Mouse (Mus musculus): ENCODE measurements around the gene Epn3.

The Epn3 gene

DNA sequence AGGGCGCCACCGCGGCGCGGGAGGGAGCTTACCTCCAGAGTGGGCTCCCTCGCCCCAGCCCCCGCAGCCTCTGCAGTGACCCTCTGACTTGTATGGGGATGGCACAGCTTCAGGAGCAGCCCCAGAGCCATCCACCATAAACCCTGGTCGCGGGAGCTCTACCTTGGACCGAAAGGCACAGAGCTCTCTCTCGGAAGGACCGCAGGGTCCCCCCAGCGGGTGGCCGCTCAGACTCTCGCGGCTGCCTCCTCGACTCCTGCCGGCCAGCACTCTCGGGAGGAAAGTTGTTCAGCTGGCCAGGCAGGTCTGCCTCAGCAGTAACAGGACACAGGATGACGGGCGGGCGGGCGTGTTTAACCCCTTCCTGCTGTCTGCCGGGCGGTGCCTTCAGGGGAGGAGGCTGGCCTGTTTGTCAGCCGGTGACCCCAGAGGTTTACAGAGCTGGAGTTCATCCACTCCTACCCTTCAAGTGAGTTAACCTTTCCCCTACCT, at the start of gene Epn3:
Gene Epn3, minus strand, starts transcription at position 314 of the 492 bp plus-strand sequence.
- peak; percentile 38 for DNase-seq (ENCODE audit: inconsistent ontology term)

GRCm38 (mm10) chr11:94548888-94549690, 49.3 kb upstream of the Epn3 start, which contains the start of gene Rsad1:
Gene Rsad1 (minus strand): TSS chr11:94549255.
- peak; percentile 96 for DNase-seq (ENCODE audit: inconsistent ontology term)

- no peak for DNase-seq (ENCODE audit: inconsistent ontology term)
These were observed 48.4 kb upstream of the Epn3 start for GRCm38 (mm10) chr11:94548041-94548784.

DNA sequence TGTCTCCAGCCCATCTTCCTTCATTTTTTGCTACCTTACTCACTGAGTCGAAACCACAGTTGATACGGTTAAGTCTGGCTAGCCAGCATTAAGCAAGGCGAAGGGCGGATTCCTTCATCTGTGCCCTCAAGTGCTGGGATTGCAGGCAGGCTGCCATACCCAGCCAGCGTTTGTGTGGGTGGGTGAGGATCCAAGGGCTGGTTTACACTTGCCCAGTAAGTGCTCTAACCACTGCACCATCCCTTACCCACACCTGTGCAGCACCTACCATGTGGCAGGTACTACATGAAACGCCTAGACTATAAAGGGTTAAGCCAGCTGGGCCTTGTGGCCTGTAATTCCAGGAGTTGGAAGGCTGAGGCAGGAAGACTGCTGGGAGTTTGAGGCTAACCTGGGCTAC, 47.5 kb upstream of the Epn3 start:
- no peak for DNase-seq (ENCODE audit: inconsistent ontology term)

- no peak for DNase-seq (ENCODE audit: inconsistent ontology term)
These were observed 46.6 kb upstream of the Epn3 start for GRCm38 (mm10) chr11:94546381-94546780.

- DNase-seq (ENCODE audit: inconsistent ontology term), result no peak
These were observed 44.6 kb upstream of the Epn3 start for GRCm38 (mm10) chr11:94544422-94544821.

DNA sequence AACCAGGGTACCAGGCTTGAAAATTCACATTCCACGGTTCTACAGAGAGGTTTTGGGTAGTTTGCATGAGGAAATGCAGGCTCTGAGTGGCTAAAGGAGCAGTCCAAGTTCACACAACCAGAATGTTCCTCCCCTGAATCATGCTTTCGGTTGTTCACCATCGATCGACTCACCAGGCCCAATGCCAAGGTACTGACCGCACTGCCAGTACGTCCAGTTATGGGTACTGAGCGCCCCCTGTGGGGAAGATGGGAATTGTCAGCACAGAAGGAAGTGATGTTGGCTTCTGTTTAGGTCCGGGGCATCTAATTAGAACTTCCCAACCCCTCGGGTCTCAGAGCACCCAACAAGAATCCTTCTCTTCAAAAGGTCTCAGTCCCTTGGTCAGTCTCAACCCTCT, 44.2 kb upstream of the Epn3 start:
- DNase-seq (ENCODE audit: inconsistent ontology term), result peak; percentile 90

DNA sequence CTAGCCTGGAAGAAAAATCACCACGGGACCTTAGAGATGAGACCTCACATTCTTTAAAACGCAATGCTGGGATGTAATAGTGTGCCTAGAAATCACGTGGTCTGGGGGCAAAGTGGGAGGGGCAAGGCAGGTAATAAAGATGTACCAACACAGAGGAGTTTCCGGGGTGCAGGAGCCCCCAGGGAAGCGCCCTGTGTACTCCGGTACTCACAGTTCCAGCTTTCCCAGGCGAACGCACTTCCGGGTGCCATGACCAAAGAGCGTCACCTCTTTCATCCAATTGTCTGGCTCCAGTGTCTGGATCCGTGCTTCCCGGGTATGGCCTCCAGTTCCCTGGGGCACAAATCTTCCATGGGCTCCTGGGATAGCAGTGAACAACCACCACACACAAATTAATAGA, 43.6 kb upstream of the Epn3 start:
- no peak for DNase-seq (ENCODE audit: inconsistent ontology term)

DNA sequence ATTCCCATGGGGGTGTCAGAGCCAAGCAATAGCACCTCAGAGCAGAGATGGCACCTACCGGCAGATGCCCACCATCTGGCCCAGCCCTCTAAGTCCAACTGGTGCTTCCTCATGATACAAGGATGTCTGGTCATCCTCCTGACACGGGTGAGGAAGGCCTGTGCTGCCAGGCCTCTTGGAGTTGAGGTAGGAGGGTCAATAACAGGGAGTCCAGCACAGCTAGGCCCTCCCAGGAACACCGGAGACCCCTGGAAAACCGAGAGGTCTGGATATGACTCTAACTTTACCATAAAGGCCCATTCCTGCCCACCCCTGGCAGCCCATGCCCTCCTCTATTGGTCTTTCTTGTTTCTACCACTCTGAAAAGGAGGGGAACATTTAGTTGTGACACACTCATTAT, 42.6 kb upstream of the Epn3 start:
- no peak for DNase-seq (ENCODE audit: inconsistent ontology term)

DNA sequence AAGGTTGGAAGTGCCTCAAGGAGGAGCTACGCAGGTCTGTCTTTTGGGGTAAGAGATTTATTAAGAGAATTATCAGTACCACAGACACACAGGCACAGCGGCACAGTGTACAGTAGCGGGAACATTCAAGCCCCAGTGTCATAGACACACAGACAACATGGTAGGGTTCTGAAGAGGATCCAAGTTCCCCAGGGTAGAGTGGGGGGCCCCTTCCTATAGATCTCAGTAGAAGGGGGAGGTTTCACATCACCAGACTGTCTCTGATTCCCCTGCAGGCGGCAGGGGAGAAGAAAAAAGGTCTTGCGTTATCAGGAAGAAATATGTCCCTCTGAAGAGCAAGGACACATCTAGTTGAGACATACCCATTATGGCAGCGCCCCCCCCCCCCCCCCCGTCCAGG, 40.0 kb upstream of the Epn3 start:
- no peak for DNase-seq (ENCODE audit: inconsistent ontology term)

- DNase-seq (ENCODE audit: inconsistent ontology term), result no peak
These were observed 39.0 kb upstream of the Epn3 start for GRCm38 (mm10) chr11:94538733-94539292.

DNA sequence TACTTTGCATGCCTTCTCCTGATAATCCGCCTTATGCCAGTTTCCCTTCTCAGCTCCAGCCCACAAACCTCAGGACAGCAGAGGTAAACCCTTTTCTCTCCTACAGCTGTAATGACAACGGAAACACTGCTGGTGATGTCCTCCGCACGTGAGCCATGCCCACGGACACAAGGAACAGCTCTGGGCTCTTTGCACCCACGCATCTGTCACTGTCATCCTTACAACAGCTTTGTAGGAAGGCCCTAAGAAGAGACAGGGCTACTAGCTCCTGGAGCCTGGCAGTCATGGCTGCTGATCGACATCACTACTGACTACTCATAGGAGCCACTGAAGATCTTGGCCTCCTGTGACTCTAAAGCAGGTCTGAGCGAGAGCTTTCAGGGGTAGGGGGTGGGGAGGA, 33.4 kb upstream of the Epn3 start:
- DNase-seq (ENCODE audit: inconsistent ontology term), result no peak

DNA sequence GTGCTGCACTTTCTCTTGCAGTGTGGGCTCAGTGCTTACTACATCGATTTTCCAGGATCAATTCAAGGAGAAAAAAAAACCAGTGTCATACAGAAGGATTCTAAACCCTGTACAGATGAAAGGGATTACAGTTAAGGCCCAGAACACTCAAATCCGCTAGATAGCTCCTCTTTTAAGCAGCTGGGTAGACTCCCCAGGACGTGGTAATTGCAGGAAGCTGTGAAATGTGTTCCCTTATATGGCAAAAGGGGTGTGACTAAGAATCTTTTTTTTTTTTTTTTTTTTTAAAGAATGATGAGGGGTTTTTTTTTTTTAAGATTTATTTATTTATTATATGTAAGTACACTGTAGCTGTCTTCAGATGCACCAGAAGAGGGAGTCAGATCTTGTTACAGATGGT, 29.1 kb upstream of the Epn3 start:
- no peak for DNase-seq (ENCODE audit: inconsistent ontology term)

GRCm38 (mm10) chr11:94526171-94526879, 26.6 kb upstream of the Epn3 start:
- DNase-seq (ENCODE audit: inconsistent ontology term), result no peak

DNA sequence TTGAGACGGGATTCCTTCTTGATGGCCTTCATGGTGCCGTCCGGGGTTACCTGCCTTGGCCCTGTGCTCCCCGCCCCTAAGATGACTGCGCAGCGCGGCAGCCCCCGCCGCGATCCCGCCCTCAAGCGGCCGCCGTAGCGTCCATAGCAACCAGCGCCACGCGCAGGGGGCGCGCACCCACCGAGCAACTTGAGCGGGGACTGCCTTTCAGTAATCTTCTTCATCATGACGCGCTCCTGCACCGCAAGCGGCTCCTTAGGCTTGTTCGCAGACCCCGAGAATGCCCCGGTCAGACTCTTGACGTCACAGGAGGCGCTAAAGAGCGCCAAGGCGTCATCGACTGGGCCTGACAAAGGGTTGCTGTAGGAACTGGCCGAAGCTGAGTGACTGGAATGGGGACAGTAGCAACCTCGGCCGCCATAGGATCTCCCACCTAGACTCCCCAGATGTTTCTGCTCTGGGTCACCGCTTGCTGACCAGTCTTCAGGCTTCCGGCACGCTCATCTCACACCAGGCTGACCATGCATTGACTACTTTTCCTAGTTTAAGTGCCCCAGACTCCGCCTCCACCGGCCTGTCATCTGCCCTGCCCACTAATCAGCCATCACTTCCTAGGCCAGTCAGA, 21.6 kb upstream of the Epn3 start, which contains the start of gene Mycbpap:
Gene Mycbpap, minus strand, starts transcription at position 524 of the 625 bp plus-strand sequence.
- peak; percentile 71 for DNase-seq (ENCODE audit: inconsistent ontology term)

GRCm38 (mm10) chr11:94513452-94513851, 13.7 kb upstream of the Epn3 start:
- DNase-seq (ENCODE audit: inconsistent ontology term), result no peak

DNA sequence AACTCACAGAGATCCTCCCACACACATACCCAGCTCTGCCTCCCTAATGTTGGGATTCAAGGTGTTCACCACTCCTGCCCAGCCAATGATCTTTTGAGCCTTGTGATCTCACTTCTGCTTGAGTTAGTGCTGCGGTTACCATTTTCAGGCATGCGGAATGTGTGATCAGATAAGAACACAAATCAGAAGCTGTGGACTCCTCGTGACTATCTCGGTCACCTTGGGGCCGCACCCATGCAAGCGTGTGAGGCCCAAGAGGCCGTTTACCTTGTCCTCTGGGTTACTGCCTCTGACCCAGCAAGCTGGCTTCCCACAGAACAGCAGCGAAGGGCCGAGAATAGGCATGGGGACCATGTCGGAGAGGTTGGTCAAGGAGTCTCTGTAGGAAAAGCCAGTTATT, 9.2 kb upstream of the Epn3 start:
- no peak for DNase-seq (ENCODE audit: inconsistent ontology term)

GRCm38 (mm10) chr11:94501482-94501881, 1.7 kb upstream of the Epn3 start:
- no peak for DNase-seq (ENCODE audit: inconsistent ontology term)

GRCm38 (mm10) chr11:94500362-94500761, 588 bp upstream of the Epn3 start:
- no peak for DNase-seq (ENCODE audit: inconsistent ontology term)

- DNase-seq (ENCODE audit: inconsistent ontology term), result no peak
These were observed 739 bp downstream of the Epn3 start for GRCm38 (mm10) chr11:94499035-94499434.
